Mouse (Mus musculus) gonadal fat pad, adult 2 months (tissue): ENCODE measurements around the gene Pwp1. TPM values are rescaled to one million over a fixed set of nuclear protein-coding genes. Genes with fewer than 3 reads are reported as not detected.
"Not testable (repeated sequence)": the region's sequence is repeated elsewhere in the genome, so short reads cannot be mapped to it uniquely, and the experiment has no call there.

ENCODE experiments used
- DNase-seq: peaks from one replicate; pipeline ENCODE4 v3.0.0-alpha.2; 2012; ENCODE audit warnings: low read depth
- polyA plus RNA-seq: library from polyadenylated mRNA; depleted of rRNA; stranded (reverse); fragments of >200 nt; gene quantifications from 2 replicates; pipeline ENCODE4 v1.2.3, GENCODE M21; 2012; rRNA removed

Gene Pwp1
- polyA plus RNA-seq, result 14.2 and 15.2 TPM in 2 replicates

DNA sequence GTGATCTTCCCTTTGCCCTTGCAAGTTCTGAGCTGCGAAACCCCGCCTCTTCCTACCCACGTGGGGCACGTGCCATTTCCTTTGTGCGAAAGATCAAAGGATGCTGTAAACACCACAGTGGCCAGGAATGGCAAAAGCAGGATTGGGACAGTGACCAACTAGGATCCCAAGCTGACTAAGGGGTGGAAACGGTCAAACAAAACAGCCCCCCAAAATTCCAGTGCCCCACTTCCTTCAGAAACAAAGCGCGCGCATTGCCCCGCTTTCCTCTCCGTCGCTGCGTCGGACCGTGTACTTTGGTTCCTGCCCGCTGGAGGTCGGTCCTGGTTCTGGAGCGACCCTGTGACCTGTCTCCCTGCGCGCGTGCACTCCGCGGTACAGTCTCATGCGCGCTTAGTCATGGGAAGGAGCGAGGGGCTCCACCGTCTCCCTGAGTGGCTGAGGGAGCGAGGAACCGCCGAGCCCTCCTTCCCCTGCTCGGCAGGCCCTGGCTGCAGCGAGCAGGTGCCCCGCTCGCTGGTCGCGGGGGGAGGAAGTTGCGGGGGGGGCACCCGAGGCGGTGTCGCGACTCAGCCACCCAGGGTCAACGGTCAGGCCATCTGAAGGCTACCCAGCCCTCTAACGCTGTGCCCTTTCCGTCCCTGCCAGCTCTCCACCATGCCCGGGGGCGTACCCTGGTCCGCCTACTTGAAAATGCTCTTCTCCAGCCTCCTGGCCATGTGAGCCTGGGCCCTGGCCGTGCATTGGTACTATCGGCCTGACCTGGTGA, at the start of gene Pwp1:
TSS of gene Pwp1 (plus strand) at position 410 of the 769 bp plus-strand sequence.
- DNase-seq, result not testable (repeated sequence)

DNA sequence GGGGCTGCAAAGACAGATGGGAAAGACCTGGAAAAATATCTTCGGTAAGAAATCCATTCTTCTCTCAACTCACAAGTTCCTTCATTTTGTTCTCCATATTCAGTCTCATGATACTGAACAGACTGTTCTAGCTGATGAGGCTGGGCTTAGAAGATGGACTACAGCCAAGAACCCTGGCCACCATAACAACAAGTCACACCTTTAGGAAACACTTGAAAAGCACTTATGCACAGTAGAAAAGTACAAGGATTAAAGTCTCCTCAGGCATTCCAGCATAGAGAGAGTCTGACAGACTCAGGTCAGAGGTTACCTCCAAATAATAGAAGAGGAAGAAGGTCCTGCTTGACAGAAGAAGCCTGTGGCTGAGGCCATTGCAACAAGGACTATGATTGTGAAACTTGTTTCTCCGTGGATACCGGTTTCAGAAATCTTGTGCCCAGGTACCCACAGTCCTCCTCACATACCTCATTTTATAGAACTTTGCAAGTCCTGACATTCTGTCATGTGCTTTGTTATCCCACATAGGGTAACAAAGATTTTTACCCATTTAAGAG, 7.1 kb upstream of the Pwp1 start:
- DNase-seq, result not testable (repeated sequence)

DNA sequence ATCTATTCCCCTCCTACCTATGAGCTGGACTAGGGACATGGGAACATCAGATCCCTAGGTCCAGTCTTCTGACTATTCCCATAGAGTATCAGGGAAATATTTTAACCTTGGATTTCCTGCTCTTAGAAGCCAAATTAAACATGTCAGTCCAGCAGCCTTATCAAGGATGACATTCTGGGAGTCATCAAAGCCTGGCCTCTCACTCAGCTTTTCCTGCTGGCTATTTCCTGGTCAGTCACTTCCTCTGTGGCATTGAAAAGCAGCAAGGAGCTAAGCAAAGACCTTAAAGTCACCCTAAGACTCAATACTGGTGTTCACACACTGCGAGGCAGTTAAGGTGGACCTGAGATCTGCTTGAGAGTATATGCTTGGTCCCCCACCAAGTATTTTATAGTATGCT, 5.5 kb upstream of the Pwp1 start:
- DNase-seq, result not testable (repeated sequence)

DNA sequence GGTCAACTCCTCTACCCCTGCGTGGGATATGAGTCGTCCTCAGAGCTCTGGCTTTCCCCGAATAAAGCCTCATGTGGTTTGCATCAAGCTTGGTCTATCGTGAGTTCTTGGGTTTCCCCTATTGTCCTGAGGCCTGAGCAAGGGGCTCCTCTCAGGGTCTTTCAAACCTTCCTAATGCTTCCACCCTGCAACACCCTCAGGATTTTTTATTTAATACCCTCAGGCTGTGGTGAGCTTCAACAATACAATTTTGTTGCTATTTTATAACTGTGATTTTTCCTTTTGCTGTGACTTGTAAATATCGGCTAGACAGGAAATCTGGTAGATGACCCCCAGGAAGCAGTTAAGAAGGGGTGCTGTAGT, 591 bp upstream of the Pwp1 start:
- DNase-seq, result not testable (repeated sequence)

DNA sequence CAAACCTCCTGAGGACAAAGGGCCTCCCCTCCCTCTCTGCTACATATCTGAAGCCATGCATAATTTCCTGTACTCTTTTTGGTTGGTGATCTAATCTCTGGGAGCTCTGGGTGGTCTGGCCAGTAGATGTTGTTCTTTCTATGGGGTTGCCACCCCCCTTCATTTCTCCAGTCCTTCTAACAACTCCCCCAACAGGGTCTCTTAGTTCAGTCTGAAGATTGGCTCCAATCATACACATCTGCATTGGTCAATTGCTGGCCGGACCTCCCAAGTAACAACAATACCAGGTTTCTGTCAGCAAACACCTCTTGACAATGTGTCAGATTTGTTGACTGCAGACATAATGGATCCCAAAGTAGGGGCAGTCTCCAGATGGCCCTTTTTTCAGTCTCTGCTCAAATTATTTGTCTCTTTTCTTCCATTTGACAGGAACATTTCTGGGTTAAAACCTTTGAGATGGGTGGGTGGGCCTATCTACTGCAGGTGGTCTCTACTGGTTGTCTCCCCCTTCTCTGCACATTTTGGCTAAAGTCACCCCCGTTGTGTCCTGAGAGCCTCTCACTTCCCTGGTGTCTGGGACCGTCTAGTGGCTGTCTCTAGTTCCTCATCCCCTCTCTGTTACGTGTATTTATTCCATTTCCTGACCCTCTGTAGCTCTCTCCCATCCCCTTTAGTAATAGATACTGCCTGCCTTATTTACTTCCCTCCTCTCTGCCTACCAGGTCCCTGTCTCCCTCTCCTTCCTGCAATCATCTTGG, 17.0 kb downstream of the Pwp1 start:
- DNase-seq, result no peak

GRCm38 (mm10) chr10:85871698-85872478, 42.6 kb downstream of the Pwp1 start:
- DNase-seq, result peak; percentile 19

- DNase-seq, result peak; percentile 8
Observed at GRCm38 (mm10) chr10:85872479-85872773, 43.1 kb downstream of the Pwp1 start.

GRCm38 (mm10) chr10:85873861-85874544, 44.7 kb downstream of the Pwp1 start:
- no peak for DNase-seq

DNA sequence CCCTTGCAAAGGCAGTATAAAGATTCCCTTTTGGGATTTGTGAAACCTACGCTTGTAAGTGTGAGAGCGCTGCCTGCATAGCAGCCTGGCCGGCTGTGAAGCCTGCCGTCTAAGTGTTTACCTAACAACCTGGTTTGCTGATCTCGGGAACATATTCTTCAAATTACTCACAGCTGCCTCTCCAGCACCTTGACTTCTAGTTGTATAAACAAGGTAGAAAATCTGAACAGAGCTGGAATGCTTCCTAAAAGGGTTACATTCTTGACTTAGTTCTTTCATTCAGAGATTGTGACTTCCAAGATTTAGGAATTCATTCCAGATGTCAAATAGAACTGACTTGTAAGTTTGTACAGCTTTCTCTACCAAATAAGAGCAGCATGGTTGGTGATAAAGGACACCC, 46.5 kb downstream of the Pwp1 start:
- no peak for DNase-seq

DNA sequence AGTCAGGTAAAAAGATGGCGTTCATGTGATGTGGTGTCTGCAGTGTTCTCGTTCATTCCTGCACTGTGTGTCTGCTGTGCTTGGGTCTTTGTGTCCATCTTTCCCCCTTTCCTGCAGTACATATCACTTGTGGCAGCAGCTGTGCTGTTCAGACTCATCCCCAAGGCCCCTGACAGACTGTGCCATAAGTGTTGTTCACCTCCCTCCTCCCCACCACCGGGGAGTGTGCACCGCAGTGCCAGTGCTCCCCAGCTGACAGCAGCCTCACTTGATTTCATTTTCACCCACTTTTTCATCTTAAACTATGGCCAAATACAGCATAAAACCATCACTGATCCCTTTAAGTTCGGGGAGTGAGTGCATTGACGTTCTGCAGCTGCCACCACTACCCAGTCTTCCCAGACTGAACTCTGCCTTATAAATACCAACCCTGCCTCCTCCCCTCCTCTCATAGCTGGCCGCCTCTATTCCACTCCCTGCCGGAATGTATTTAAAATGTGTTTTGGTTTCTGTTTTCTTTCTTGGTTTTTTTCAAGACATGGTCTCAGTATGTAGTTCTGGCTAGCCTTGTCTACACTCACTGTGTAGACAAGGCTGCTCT, 50.7 kb downstream of the Pwp1 start:
- DNase-seq, result no peak

GRCm38 (mm10) chr10:85916498-85917309, 87.4 kb downstream of the Pwp1 start, which contains the start of gene Prdm4:
Gene Prdm4 (minus strand): TSS chr10:85917142.
- DNase-seq, result peak; percentile 75

- DNase-seq, result no peak
Observed at GRCm38 (mm10) chr10:85927676-85928445, 98.6 kb downstream of the Pwp1 start, which contains the start of gene Ascl4. Gene Ascl4 (plus strand): TSS chr10:85927681.

DNA sequence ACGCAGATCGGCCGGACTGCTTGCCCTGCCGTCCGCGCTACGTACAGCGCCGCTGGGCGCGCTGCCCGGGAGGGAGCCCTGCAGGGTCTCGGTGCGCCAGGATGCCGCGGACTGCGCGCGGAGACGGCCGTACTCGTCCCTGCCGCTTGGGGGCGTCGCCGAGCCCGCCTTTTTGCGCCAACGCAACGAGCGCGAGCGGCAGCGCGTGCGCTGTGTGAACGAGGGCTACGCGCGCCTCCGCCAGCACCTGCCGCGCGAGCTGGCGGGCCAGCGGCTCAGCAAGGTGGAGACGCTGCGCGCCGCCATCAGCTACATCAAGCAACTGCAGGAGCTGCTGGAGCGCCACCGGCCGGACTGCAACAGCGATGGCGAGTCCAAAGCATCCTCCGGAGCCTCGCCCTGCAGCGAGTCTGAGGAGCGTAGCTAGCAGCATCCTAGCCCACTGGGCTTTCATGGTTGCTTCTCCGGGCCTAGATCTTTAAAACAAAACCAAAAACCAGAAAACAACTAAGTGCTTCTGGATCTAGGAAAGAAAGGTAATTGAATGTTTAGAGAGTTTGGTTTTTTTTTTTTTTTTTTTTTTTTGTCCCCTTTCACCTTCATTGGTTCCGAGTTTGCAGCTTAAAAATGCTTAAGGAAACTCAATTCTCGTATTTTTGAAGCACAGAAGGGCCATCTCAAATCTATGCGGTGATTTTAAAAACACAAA, 99.4 kb downstream of the Pwp1 start:
- DNase-seq, result no peak

DNA sequence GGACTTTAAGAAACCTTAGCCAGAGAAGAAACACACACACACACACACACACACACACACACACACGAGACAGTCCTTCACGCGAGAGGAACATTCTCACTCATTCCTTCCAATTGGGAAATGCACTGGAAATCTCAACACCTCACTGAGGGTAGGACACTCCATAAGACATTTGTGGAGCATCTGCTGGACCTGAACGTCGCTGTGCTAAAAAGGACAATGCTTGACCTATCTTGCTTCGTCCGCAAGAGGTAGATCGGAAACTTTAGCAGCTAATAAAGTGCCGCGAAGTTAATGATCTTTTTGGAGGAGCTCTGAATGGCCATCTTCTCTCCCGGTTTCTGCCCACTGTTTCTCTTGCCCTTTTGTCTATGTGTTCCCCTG, 99.9 kb downstream of the Pwp1 start:
- no peak for DNase-seq

GRCm38 (mm10) chr10:85929962-85930361, 100.7 kb downstream of the Pwp1 start:
- no peak for DNase-seq

DNA sequence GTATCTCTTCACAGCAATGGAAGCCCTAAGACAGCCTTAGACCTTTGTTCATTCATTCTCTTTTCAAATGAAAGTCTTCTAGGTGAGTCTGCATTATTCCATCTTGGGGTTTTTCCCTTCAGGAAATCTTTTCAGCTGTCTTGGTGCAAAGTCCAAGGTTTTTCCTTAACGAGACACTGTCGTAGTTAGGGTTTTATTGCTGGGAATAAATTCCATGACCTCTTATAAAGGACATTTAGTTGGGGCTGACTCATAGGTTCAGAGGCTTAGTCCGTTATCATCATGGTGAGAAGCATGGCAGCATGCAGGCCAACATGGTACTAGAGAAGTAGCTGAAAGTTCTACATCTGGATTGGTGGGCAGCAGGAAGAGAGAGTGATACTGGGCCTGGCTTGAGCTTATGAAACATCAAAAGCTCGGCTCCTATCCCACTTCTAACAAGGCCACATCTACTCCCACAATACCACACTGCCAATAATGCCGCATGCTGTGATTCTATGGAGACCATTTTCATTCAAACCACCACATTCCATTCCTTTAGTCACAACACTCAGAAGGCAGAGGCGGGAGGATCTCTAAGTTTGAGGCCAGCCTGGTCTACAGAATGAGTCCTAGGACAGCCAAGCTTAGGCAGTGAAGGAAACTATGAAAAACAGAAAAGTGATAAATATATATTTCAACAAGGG, 107.1 kb downstream of the Pwp1 start:
- DNase-seq, result no peak
